Comparison of ENCODE assay signal across 9 mouse cellular contexts in genomic region chr1:167242191-167242681, GRCm38 (mm10). TPM values are rescaled to one million over a fixed set of nuclear protein-coding genes. Genes with fewer than 3 reads are reported as not detected.
DNase-seq lines count a peak whose midpoint lies in the region; ATAC-seq and TF ChIP-seq lines count a peak whose summit lies in the region.
"Had no signal": no experiment of that assay in that cellular context is flagged by ENCODE, and none has a peak within 500 bp of the region (broad histone marks: within the 10 kb centered on the region; RNA-seq: fewer than 3 reads in every experiment).

No protein-coding gene starts in this region.

- 0 out of 2 replicates have a peak, but pooled peaks have one; percentile 24 for ATAC-seq in embryonic facial prominence, embryonic 11.5 days (replicated peaks; ENCODE audit: insufficient number of reproducible peaks, low FRiP score, low TSS enrichment, low read depth)
- ATAC-seq in megakaryocyte-erythroid progenitor cell, adult 5-6 weeks (replicated peaks; ENCODE audit: low FRiP score, low TSS enrichment, poor library complexity, severe bottlenecking), result peak; percentile 28

- H3K27ac ChIP-seq in testis, adult 2 months (ENCODE audit: control insufficient read depth, insufficient read depth, low read depth, low read length), result peak overlapping the region; percentile 22
- H3K27ac ChIP-seq in embryonic facial prominence, embryonic 11.5 days (replicated peaks; ENCODE audit: low read depth, low read length), result no peak overlapping the region
- no peak overlapping the region for H3K27ac ChIP-seq in heart, embryonic 10.5 days

- no peaks in the 10 kb centered on the region for H3K9me3 ChIP-seq in embryonic facial prominence, embryonic 11.5 days (replicated peaks; ENCODE audit: control insufficient read depth, low read length)
- H3K9me3 ChIP-seq in heart, embryonic 10.5 days, result no peaks in the 10 kb centered on the region

- WGBS in embryonic facial prominence, embryonic 11.5 days, result 45% methylated on average over 7 of the region's 7 CpGs
- WGBS in heart, embryonic 10.5 days, result 57% methylated on average over 7 of the region's 7 CpGs

- TF ChIP-seq CTCF in testis, adult 2 months (IDR thresholded peaks at IDR 0.05; ENCODE audit: control insufficient read depth, insufficient read depth, insufficient replicate concordance, low read depth, low read length), result no peak

- no peak for DNase-seq in testis, postnatal 10 days (ENCODE audit: low spot score)
- no peak for DNase-seq in embryonic facial prominence, embryonic 11.5 days (ENCODE audit: low spot score)
- DNase-seq in thymus, postnatal 4 days, result peak; percentile 80
- DNase-seq in frontal cortex, postnatal 14 days (ENCODE audit: low spot score in 2 of 2), result no peak
- no peak for DNase-seq in heart, embryonic 10.5 days (ENCODE audit: low spot score)
- DNase-seq in layer of hippocampus, postnatal 25 days (ENCODE audit: extremely low spot score in 1 of 2, low spot score in 1 of 2), result no peak
- DNase-seq: kidney, adult 8-10 months had no signal

- H3K4me2 ChIP-seq in embryonic facial prominence, embryonic 11.5 days (ENCODE audit: low read depth, low read length), result no peak overlapping the region

- no peaks in the 10 kb centered on the region; the same call in 1 of the 2 replicates for H3K4me1 ChIP-seq in testis, adult 2 months (ENCODE audit: control insufficient read depth, insufficient read depth, low read length)
- peaks cover 2% of the 10 kb centered on the region; the same call in 1 of the 2 replicates for H3K4me1 ChIP-seq in embryonic facial prominence, embryonic 11.5 days (ENCODE audit: control insufficient read depth, insufficient read depth, low read length)
- peaks cover 88% of the 10 kb centered on the region for H3K4me1 ChIP-seq in heart, embryonic 10.5 days

- H3K27me3 ChIP-seq in testis, adult 2 months (ENCODE audit: control insufficient read depth, insufficient read depth, low read length), result no peaks in the 10 kb centered on the region
- no peaks in the 10 kb centered on the region for H3K27me3 ChIP-seq in embryonic facial prominence, embryonic 11.5 days (ENCODE audit: control insufficient read depth, insufficient read depth, low read length)
- no peaks in the 10 kb centered on the region for H3K27me3 ChIP-seq in heart, embryonic 10.5 days (ENCODE audit: insufficient read depth, poor library complexity, severe bottlenecking)

- H3K36me3 ChIP-seq in testis, adult 2 months (ENCODE audit: control insufficient read depth, insufficient read depth, low read length), result no peaks in the 10 kb centered on the region
- no peaks in the 10 kb centered on the region for H3K36me3 ChIP-seq in embryonic facial prominence, embryonic 11.5 days (replicated peaks; ENCODE audit: control insufficient read depth, insufficient read depth, low read depth, low read length)
- H3K36me3 ChIP-seq in heart, embryonic 10.5 days, result no peaks in the 10 kb centered on the region

- H3K9ac ChIP-seq in embryonic facial prominence, embryonic 11.5 days (replicated peaks; ENCODE audit: low read length), result no peak overlapping the region

- TF ChIP-seq POLR2A in testis, adult 2 months (IDR thresholded peaks at IDR 0.05; ENCODE audit: control insufficient read depth, low read depth, low read length), result no peak

- H3K4me3 ChIP-seq in testis, adult 2 months (ENCODE audit: control insufficient read depth, low read depth, low read length), result peak overlapping the region; percentile 84
- no peak overlapping the region for H3K4me3 ChIP-seq in embryonic facial prominence, embryonic 11.5 days (ENCODE audit: low read depth, low read length)
- no peak overlapping the region for H3K4me3 ChIP-seq in heart, embryonic 10.5 days

RNA-seq across cellular contexts. Expression of gene Uck2, which starts 42.9 kb away (rescaled TPM):
- polyA plus RNA-seq in testis, adult 2 months (2012; rRNA removed), result 160 and 161 TPM in 2 replicates
- 108 and 120 TPM in 2 replicates for polyA plus RNA-seq in embryonic facial prominence, embryonic 11.5 days (2014; fragmentation: Nextera tagmentation; extraction: Ambion mirVana)
- total RNA-seq in megakaryocyte-erythroid progenitor cell, adult 5-6 weeks (2014; fragmentation: Nextera tagmentation), result 187 and 249 TPM in 2 replicates
- 228 and 238 TPM in 2 replicates for total RNA-seq in megakaryocyte-erythroid progenitor cell, adult 5-6 weeks (2017)
- 80.6 and 114 TPM in 2 replicates for polyA plus RNA-seq in heart, embryonic 10.5 days (2016; fragmentation: Nextera tagmentation; extraction: Ambion mirVana)
- total RNA-seq in layer of hippocampus, postnatal 25 days (2021), result 10 to 100 TPM; 45.5 to 47.3 TPM
